Mouse (Mus musculus) small intestine, adult 2 months (tissue): ENCODE results near the gene Nutm1.

Experiments
- CTCF ChIP-seq: fragments of 200-500 bp; IDR thresholded peaks from 2 replicates; pipeline ENCODE4 v1.5.1; 2012; ENCODE audit warnings: low read depth, mild to moderate bottlenecking, control low read depth, inconsistent platforms, low read length, moderate library complexity, mixed read lengths; ENCODE audit not compliant: insufficient replicate concordance, insufficient read length; ENCODE audit errors: extremely low read depth
- POLR2A ChIP-seq: fragments of 200-500 bp; IDR thresholded peaks from 2 replicates; pipeline ENCODE4 v1.6.1; 2012; ENCODE audit warnings: low read depth, mild to moderate bottlenecking, control low read depth, inconsistent platforms, low read length, moderate library complexity

GRCm38 (mm10) chr2:112308671-112309070 lies 49.6 kb upstream of the Nutm1 start:
- TF ChIP-seq CTCF, result no peak
- no peak for TF ChIP-seq POLR2A
